Comparison of ENCODE assay signal across 21 mouse cellular contexts in the genomic region with DNA sequence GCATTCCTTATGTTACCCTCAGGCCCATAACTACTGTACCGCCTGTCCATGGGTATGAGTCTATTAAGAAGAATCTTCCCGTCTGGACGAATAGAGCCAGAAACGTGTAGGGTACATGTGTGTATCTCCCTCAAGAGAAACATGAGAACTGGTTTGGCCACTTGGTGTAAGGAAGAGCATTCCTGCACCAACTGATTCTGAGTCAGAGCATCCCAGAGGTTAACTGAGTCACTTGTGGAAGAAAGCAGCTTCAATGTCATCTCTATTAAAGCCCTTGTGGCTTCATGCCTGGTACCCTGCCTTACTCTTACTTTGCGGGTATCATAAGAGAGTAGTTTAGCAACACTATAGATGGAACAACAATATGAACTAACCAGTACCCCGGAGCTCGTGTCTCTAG.
A peak's percentile ranks its signal among the peaks of the same experiment; 100 is the strongest.
DNase-seq lines count a peak whose midpoint lies in the region; ATAC-seq and TF ChIP-seq lines count a peak whose summit lies in the region.
"Had no signal": no experiment of that assay in that cellular context is flagged by ENCODE, and none has a peak within 500 bp of the region (broad histone marks: within the 10 kb centered on the region; RNA-seq: fewer than 3 reads in every experiment).

No protein-coding gene starts in this region.

- peak; percentile 56 for DNase-seq in heart, adult 11 months
- DNase-seq in heart, embryonic 10.5 days (ENCODE audit: low spot score) = no peak
- peak; percentile 16 for DNase-seq in R1 (ENCODE audit: low read depth, low spot score)
- DNase-seq in cerebellum, adult 2 months = no peak
- DNase-seq in gastrocnemius, adult 8-10 months (ENCODE audit: low spot score in 2 of 2) = no peak
- DNase-seq in kidney, adult 9 months = no peak
- DNase-seq: adrenal gland, adult 2 months; adrenal gland, postnatal 14 days; cerebellum, adult 11 months; cerebellum, adult 8-10 months; cerebellum, postnatal 10 days; gastrocnemius, postnatal 14 days; heart, adult 18-20 months; heart, postnatal 14 days had no signal

- H3K4me1 ChIP-seq in heart, embryonic 10.5 days = peaks cover 69% of the 10 kb centered on the region
- H3K4me1 ChIP-seq in stomach, embryonic 16.5 days (ENCODE audit: control insufficient read depth, insufficient read depth, low read length) = peaks cover 36% of the 10 kb centered on the region
- peaks cover 31% of the 10 kb centered on the region for H3K4me1 ChIP-seq in cerebellum, adult 2 months (ENCODE audit: control insufficient read depth, insufficient read depth, low read length)

- TF ChIP-seq POLR2A in cerebellum, adult 2 months (IDR thresholded peaks at IDR 0.05; ENCODE audit: borderline replicate concordance, insufficient read depth, low read length) = no peak

- H3K9ac ChIP-seq in stomach, embryonic 16.5 days (ENCODE audit: low read length) = no peak overlapping the region
- H3K9ac ChIP-seq: hindbrain, embryonic 12.5 days; hindbrain, embryonic 15.5 days had no signal

- 0 out of 2 replicates have a peak, but pooled peaks cover 2% of the 10 kb centered on the region for H3K36me3 ChIP-seq in heart, embryonic 10.5 days
- no peaks in the 10 kb centered on the region for H3K36me3 ChIP-seq in stomach, embryonic 16.5 days (ENCODE audit: control insufficient read depth, insufficient read depth, low read length)
- H3K36me3 ChIP-seq: hindbrain, embryonic 12.5 days; hindbrain, embryonic 15.5 days had no signal

- H3K4me3 ChIP-seq in heart, embryonic 10.5 days = no peak overlapping the region
- H3K4me3 ChIP-seq in stomach, embryonic 16.5 days (replicated peaks; ENCODE audit: low read length) = no peak overlapping the region
- no peak overlapping the region for H3K4me3 ChIP-seq in cerebellum, adult 2 months (replicated peaks; ENCODE audit: insufficient read depth, low read depth, low read length)
- H3K4me3 ChIP-seq: heart, embryonic 13.5 days; hindbrain, embryonic 12.5 days; hindbrain, embryonic 15.5 days had no signal

- no peaks in the 10 kb centered on the region for H3K27me3 ChIP-seq in heart, embryonic 10.5 days (ENCODE audit: insufficient read depth, poor library complexity, severe bottlenecking)
- H3K27me3 ChIP-seq in stomach, embryonic 16.5 days (ENCODE audit: control insufficient read depth, insufficient read depth, low read length) = no peaks in the 10 kb centered on the region
- no peaks in the 10 kb centered on the region for H3K27me3 ChIP-seq in cerebellum, adult 2 months (ENCODE audit: control insufficient read depth, insufficient read depth, low read length)
- H3K27me3 ChIP-seq: heart, embryonic 13.5 days; hindbrain, embryonic 12.5 days; hindbrain, embryonic 15.5 days; Patski had no signal

- WGBS in heart, embryonic 10.5 days = 88% methylated on average over 7 of the region's 7 CpGs
- 73% methylated on average over 7 of the region's 7 CpGs for WGBS in stomach, embryonic 16.5 days
- 84% methylated on average over 7 of the region's 7 CpGs for WGBS in cerebellum, adult 2 months

- no peak for TF ChIP-seq CTCF in cerebellum, adult 2 months (IDR thresholded peaks at IDR 0.05; ENCODE audit: borderline replicate concordance, insufficient read depth, low read depth, low read length)

- no peak overlapping the region for H3K4me2 ChIP-seq in stomach, embryonic 16.5 days (ENCODE audit: low read depth, low read length)
- H3K4me2 ChIP-seq: heart, embryonic 13.5 days; hindbrain, embryonic 12.5 days; hindbrain, embryonic 15.5 days had no signal

- no peaks in the 10 kb centered on the region for H3K9me3 ChIP-seq in heart, embryonic 10.5 days
- no peaks in the 10 kb centered on the region for H3K9me3 ChIP-seq in stomach, embryonic 16.5 days (replicated peaks; ENCODE audit: control insufficient read depth, low read length)
- H3K9me3 ChIP-seq: heart, embryonic 13.5 days; hindbrain, embryonic 12.5 days; hindbrain, embryonic 15.5 days had no signal

- 0 out of 2 replicates have a peak, but pooled peaks have one; percentile 11 for ATAC-seq in stomach, embryonic 16.5 days (ENCODE audit: insufficient read depth, low FRiP score)
- ATAC-seq: forebrain, embryonic 14.5 days; intestine, postnatal 0 days; Patski had no signal

- H3K27ac ChIP-seq in heart, embryonic 10.5 days = no peak overlapping the region
- peak overlapping the region; percentile 43; the same call in 1 of the 2 replicates for H3K27ac ChIP-seq in stomach, embryonic 16.5 days (ENCODE audit: low read length)
- no peak overlapping the region for H3K27ac ChIP-seq in cerebellum, adult 2 months (ENCODE audit: insufficient read depth, low read length)
- H3K27ac ChIP-seq: heart, embryonic 13.5 days; hindbrain, embryonic 12.5 days; hindbrain, embryonic 15.5 days had no signal

Comparison
In these comparisons a context has a peak if more than half of its experiments do, and no peak if none do; other contexts are left out.
1. DNase-seq: peak in heart, adult 11 months (single experiment) and R1 (single experiment); none in heart, embryonic 10.5 days (single experiment), cerebellum, adult 2 months (0 of 2), gastrocnemius, adult 8-10 months (0 of 2) and kidney, adult 9 months (single experiment).